Mouse (Mus musculus) neural tube, embryonic 13.5 days (tissue): ENCODE data around the gene Papss1. TPM values are rescaled to one million over a fixed set of nuclear protein-coding genes. Genes with fewer than 3 reads are reported as not detected.

Experiments
- ATAC-seq: fragments of 200-750 bp; cut with Nextera tagmentation; 2 replicates; pipeline ENCODE4 v1.8.0; 2017; ENCODE audit warnings: low read depth, mild to moderate bottlenecking, moderate TSS enrichment, moderate library complexity
- H3K27ac ChIP-seq: fragments of 300-500 bp; sonication (generic); replicated peaks from 2 replicates; pipeline ENCODE4 v1.5.1; 2015; ENCODE audit warnings: moderate library complexity, mild to moderate bottlenecking, inconsistent platforms
- H3K27me3 ChIP-seq: fragments of 300-500 bp; sonication (generic); 2 replicates; pipeline ENCODE4 v1.6.1; 2015; ENCODE audit warnings: mild to moderate bottlenecking, inconsistent platforms
- H3K36me3 ChIP-seq: fragments of 300-500 bp; sonication (generic); 2 replicates; pipeline ENCODE4 v1.6.1; 2015; ENCODE audit warnings: mild to moderate bottlenecking, inconsistent platforms
- H3K4me1 ChIP-seq: fragments of 300-500 bp; sonication (generic); replicated peaks from 2 replicates; pipeline ENCODE4 v1.6.1; 2015; ENCODE audit warnings: inconsistent platforms
- H3K4me2 ChIP-seq: fragments of 300-500 bp; sonication (generic); 2 replicates; pipeline ENCODE4 v1.6.1; 2015; ENCODE audit warnings: inconsistent platforms, mild to moderate bottlenecking, moderate library complexity
- H3K4me3 ChIP-seq: fragments of 300-500 bp; sonication (generic); 2 replicates; pipeline ENCODE4 v1.5.1; 2015; ENCODE audit warnings: mild to moderate bottlenecking, inconsistent platforms
- H3K9ac ChIP-seq: fragments of 300-500 bp; sonication (generic); 2 replicates; pipeline ENCODE4 v1.6.1; 2015; ENCODE audit warnings: moderate library complexity, mild to moderate bottlenecking, inconsistent platforms
- H3K9me3 ChIP-seq: fragments of 300-500 bp; sonication (generic); 2 replicates; pipeline ENCODE4 v1.6.1; 2016; ENCODE audit warnings: inconsistent platforms
- WGBS: fragments of 180-500 bp; shearing (Covaris S2); methylation state at CpG from one replicate; pipeline ENCODE4 v1.1.7; 2015; 5-methylcytosine and 5-hydroxymethylcytosine counted together
- polyA plus RNA-seq: library from polyadenylated mRNA; unstranded; fragments of >200 nt; fragmentation: Nextera tagmentation; extraction: Ambion mirVana; gene quantifications from 2 replicates; pipeline ENCODE4 v1.2.1, GENCODE M21; 2015

Gene Papss1
- polyA plus RNA-seq, 1 experiment from 2014 or later: 115 TPM

DNA sequence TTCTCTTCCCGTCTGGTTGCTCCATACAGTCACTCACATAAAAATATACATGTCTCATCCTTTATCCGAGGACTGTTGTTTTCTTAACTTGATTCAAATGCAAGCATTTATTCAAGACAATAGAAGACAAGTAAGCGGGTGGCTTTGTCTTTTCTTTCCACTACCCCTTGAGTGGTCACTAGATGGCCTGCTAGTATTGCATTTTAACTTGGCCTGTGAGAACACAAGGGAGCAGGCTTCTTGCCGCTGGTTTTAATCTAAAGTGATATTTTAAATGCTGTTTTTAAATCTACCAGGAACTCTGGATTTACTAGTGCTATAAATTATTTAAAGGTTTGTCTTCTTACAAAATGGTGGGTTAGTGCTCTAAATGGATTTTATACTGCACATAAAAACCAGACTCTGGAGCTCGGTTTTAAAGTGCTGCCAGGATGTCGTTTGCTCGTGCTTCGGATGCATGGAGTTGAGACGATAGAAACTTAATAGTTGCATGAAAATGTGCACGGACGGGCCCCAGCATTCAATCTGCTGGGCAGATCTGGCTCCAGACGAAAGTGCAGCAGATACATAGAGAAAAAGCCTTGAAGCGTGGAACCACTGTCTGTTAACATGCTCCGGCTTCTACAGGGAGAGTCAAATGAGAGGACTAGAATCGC lies 28.7 kb downstream of the Papss1 start:
- Histone ChIP-seq H3K4me3 (no peak overlapping the region), H3K9ac (no peak overlapping the region), H3K9me3 (no peaks in the 10 kb centered on the region), H3K4me2 (no peak overlapping the region), H3K36me3 (peaks cover 32% of the 10 kb centered on the region), H3K4me1 (no peaks in the 10 kb centered on the region; the same call in 1 of the 2 replicates), H3K27me3 (no peaks in the 10 kb centered on the region), H3K27ac (peak overlapping the region; percentile 68)
- peak; percentile 37 for ATAC-seq
- WGBS: 66% methylated on average over 15 of the region's 15 CpGs

DNA sequence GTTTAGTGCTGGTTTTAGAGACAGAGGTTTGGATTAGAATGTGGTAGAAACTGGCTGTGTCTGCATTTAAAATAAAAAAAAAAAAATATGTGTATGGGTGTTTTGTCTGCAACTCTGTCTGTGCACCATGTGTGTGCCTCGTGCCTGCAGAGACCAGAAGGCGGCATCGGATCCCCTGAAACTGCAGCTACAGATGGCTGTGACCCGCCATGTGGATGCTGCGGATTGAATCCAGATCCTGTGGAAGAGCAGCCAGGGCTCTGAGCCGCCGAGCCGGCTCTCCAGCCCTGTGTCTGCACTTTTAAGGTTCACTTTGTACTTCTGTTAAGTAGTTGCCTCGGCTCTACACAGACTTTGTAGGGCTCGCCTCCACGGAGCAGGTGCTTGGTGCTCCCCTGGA lies 29.8 kb downstream of the Papss1 start:
- no peak for ATAC-seq
- 94% methylated on average over 11 of the region's 11 CpGs for WGBS
- no peak overlapping the region for H3K4me2 ChIP-seq
- no peaks in the 10 kb centered on the region for H3K27me3 ChIP-seq
- H3K9ac ChIP-seq: no peak overlapping the region
- no peak overlapping the region for H3K27ac ChIP-seq
- H3K36me3 ChIP-seq: peaks cover 21% of the 10 kb centered on the region
- no peak overlapping the region for H3K4me3 ChIP-seq
- no peaks in the 10 kb centered on the region; the same call in 1 of the 2 replicates for H3K4me1 ChIP-seq
- no peaks in the 10 kb centered on the region for H3K9me3 ChIP-seq

DNA sequence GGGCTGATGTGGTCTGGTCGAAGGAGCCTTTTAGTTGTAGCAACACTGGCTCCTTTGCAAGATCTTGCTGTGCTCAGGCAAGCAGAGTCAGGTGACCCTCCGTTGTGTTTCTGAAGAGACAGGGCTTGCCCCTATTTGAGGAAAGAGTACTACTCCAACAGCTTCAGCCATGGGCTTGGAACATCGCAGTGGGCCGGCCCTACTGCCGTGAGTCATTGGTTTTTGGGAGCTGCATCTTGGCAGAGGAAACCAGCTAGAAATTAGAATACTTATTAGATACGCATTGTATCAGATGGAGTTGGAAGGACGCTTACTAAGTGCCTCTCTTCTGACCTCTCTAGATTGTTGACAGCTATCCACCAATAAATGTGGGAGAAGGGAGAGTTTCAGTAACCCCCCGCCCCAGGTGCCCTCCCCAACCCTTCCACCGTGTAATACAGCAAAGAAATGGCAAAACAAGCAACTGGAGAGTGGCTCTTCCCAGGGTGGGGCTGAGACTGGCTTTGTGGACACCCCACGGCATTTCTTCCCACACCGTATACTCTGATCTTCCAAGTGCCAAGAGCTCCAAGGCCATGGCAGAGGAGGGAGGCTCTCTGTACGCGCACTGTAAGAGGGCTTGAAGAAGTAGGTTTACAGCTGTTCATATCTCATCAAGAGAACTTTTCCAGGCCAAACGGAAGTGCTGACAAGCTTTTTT lies 31.1 kb downstream of the Papss1 start:
- peaks cover 16% of the 10 kb centered on the region for H3K36me3 ChIP-seq
- no peak overlapping the region for H3K4me3 ChIP-seq
- H3K4me1 ChIP-seq: no peaks in the 10 kb centered on the region; the same call in 1 of the 2 replicates
- H3K9ac ChIP-seq: no peak overlapping the region
- WGBS: 95% methylated on average over 14 of the region's 14 CpGs
- no peak for ATAC-seq
- H3K9me3 ChIP-seq: no peaks in the 10 kb centered on the region
- no peak overlapping the region for H3K27ac ChIP-seq
- H3K4me2 ChIP-seq: no peak overlapping the region
- H3K27me3 ChIP-seq: no peaks in the 10 kb centered on the region

DNA sequence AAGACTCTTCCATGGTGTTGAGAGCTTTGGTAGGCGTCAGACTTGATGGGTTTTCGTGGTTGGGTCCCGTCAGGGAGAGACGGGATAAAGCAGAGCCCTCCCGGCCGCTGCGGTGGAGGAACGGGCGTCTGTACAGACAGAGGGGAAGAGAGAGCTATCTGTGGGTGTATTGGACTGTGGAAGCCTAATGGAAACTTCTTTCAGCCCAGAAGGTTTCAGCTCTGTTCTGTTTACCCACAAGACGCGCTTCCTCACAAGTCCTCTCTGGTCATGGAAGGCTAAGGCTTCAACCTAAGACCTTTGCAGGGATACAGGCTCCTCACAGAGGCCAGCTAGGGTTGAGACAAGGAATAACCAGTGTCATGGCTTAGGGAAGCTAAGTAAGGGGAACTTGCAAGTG lies 36.2 kb downstream of the Papss1 start:
- Histone ChIP-seq H3K4me2 (no peak overlapping the region), H3K9ac (no peak overlapping the region), H3K4me3 (no peak overlapping the region), H3K9me3 (no peaks in the 10 kb centered on the region), H3K27me3 (no peaks in the 10 kb centered on the region), H3K4me1 (peaks cover 5% of the 10 kb centered on the region), H3K36me3 (peaks cover 24% of the 10 kb centered on the region), H3K27ac (no peak overlapping the region)
- ATAC-seq: no peak
- WGBS: 96% methylated on average over 11 of the region's 11 CpGs

DNA sequence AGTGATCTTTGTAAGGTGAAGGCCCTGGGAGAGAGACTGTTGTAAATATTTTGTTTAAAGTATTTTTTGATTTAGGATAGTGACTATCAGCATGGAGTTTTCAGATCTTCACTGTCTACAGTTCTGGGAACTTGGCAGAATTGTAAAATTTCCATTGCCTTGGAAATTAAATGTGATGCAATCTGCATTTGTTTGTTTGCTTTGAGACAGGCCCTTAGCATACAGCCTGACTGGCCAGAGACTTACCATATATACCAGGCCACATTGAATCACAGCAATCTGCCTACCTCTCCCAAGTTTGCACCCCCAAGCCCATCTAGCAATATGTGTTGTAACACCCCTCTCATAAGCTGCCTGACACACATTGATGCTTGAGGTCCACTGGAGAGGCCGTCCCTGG lies 36.8 kb downstream of the Papss1 start:
- Histone ChIP-seq H3K36me3 (peaks cover 31% of the 10 kb centered on the region), H3K4me3 (no peak overlapping the region), H3K9ac (no peak overlapping the region), H3K9me3 (no peaks in the 10 kb centered on the region), H3K27me3 (no peaks in the 10 kb centered on the region), H3K4me1 (peaks cover 5% of the 10 kb centered on the region), H3K27ac (no peak overlapping the region), H3K4me2 (no peak overlapping the region)
- 100% methylated on average over 1 of the region's 1 CpGs for WGBS
- ATAC-seq: no peak

DNA sequence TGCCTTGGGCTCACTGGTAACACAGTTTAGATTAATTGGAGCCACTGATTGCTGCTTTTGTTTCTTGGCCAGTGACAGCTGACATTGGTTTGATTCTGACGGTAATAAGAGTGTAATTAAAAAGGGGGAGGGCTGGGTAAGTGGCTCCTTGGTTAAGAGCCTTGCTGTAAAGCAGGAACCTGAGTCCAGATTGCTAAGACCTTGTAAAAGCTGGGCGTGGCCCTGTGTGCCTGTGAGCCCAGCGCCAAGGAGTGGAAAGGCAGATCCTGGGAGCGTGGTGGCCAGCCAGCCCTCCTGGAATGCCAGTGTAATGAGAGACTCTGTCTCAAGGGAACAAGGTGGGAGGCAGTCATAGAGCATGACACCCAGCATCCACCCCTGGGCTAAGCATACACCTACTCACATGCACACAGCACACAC lies 38.4 kb downstream of the Papss1 start:
- H3K9ac ChIP-seq: no peak overlapping the region
- no peak overlapping the region for H3K4me3 ChIP-seq
- 41% methylated on average over 4 of the region's 4 CpGs for WGBS
- no peaks in the 10 kb centered on the region for H3K9me3 ChIP-seq
- H3K27ac ChIP-seq: no peak overlapping the region
- H3K27me3 ChIP-seq: no peaks in the 10 kb centered on the region
- peaks cover 47% of the 10 kb centered on the region for H3K36me3 ChIP-seq
- peaks cover 5% of the 10 kb centered on the region for H3K4me1 ChIP-seq
- no peak overlapping the region for H3K4me2 ChIP-seq
- 0 out of 2 replicates have a peak, but pooled peaks have one; percentile 61 for ATAC-seq

DNA sequence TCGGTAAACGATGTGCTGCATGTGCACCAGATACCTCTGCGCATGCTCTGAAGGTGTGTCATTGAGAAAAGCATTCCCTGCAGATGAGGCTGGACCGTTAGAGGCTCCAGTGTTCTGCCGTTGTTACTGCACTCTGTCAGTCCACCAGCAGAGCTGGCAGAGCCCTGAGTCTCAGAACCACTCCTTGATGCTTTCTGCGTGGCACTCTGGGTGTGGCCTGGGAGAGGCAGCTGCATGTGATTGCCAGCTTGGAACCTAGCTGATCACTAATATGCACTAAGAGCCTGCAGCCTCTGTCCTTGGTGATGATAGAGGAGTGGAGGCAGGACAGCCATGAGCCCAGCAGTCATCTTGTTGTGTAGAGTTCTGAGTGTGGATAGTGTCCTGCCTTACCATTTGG lies 43.5 kb downstream of the Papss1 start:
- Histone ChIP-seq H3K27ac (no peak overlapping the region), H3K9ac (no peak overlapping the region), H3K4me3 (no peak overlapping the region), H3K27me3 (no peaks in the 10 kb centered on the region), H3K9me3 (no peaks in the 10 kb centered on the region), H3K4me1 (no peaks in the 10 kb centered on the region; the same call in 1 of the 2 replicates), H3K36me3 (peaks cover 67% of the 10 kb centered on the region), H3K4me2 (no peak overlapping the region)
- 97% methylated on average over 6 of the region's 6 CpGs for whole genome bisulfite sequencing
- no peak for ATAC-seq

DNA sequence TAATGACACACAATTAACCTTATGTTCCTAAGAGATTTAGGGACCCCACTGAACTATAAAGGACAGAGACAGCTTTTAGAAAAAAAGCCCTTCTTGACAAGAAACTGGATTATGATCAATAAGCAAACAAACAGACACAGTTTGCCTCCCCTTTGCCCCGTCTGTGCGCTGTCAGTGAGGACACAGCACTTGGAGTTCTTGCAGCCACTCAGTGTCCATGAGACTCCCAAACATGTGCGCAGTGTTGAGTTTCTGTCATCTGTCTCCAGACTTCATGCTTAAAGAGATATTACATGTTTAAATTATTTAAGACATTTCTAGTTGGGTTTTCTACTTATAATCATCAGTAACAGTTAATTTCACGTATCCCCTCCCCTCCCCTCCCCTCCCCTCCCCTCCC lies 45.1 kb downstream of the Papss1 start:
- H3K4me1 ChIP-seq: no peaks in the 10 kb centered on the region
- peaks cover 75% of the 10 kb centered on the region for H3K36me3 ChIP-seq
- WGBS: 87% methylated on average over 4 of the region's 4 CpGs
- H3K27ac ChIP-seq: no peak overlapping the region
- no peak overlapping the region for H3K9ac ChIP-seq
- H3K4me2 ChIP-seq: no peak overlapping the region
- H3K9me3 ChIP-seq: no peaks in the 10 kb centered on the region
- no peak overlapping the region for H3K4me3 ChIP-seq
- ATAC-seq: no peak
- H3K27me3 ChIP-seq: no peaks in the 10 kb centered on the region

DNA sequence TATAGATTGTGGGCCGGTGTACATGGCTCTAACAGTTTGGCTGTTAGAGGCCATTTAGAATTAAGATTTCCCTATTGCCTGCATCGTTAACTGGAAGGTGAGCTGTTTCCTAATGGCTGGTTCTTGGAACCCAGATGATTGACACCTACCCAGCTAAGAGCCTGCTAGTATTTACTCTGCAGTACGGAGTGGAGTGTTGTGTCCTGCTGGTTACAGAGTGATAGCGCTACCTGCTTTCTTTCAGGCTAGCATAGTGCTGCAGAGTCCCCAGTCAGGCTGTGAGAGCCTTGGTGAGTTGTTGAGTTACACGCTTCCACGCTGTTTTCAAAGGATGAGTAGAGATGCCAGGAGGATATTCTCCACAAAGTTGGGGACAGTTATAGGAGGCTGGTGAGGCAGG lies 46.0 kb downstream of the Papss1 start:
- 90% methylated on average over 6 of the region's 6 CpGs for WGBS
- Histone ChIP-seq H3K36me3 (peaks cover 73% of the 10 kb centered on the region), H3K27ac (no peak overlapping the region), H3K9ac (no peak overlapping the region), H3K27me3 (no peaks in the 10 kb centered on the region), H3K9me3 (no peaks in the 10 kb centered on the region), H3K4me3 (no peak overlapping the region), H3K4me1 (no peaks in the 10 kb centered on the region), H3K4me2 (no peak overlapping the region)
- ATAC-seq: no peak

DNA sequence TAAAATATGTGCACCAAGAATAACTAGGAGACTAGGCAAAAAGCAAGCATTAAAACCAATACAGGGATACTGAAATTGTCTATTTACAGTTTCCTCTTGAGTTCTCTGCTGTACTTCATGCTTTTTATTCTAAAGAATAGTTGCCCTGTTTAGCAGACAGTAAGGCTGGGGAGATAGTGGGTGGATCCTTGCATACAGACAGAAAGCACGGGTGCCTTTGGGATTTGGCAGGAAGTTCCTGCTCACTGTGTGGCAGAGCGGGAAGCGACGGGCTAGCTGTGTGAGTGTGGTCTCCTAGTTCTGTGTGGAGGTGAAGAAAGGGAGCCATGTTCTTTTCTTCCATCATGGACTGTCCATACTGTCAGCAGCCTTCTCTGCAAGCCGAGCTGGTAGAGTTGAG lies 48.3 kb downstream of the Papss1 start:
- H3K4me2 ChIP-seq: no peak overlapping the region
- no peak overlapping the region for H3K9ac ChIP-seq
- H3K4me3 ChIP-seq: no peak overlapping the region
- no peaks in the 10 kb centered on the region for H3K27me3 ChIP-seq
- H3K27ac ChIP-seq: no peak overlapping the region
- WGBS: 80% methylated on average over 5 of the region's 5 CpGs
- no peaks in the 10 kb centered on the region for H3K9me3 ChIP-seq
- no peak for ATAC-seq
- no peaks in the 10 kb centered on the region for H3K4me1 ChIP-seq
- H3K36me3 ChIP-seq: peaks cover 63% of the 10 kb centered on the region

DNA sequence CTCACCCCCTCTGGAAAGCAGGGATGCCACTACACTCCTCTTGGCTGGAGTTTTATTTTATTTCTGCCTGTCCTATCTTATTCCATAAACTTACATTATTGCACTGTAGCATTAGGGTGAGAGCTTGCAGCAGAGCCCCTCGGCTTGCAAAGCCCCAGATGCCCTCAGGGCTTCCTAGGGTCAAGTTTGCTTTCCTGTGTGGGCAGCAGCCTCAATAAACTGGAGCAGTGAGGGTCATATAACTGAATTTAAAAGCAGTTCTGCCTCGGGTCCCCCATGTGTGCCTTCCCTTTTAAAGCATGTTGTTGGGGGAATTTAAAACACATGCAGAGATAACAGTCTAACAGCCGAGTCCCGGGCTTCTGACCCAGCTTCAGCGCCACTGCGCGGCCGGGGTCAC lies 49.5 kb downstream of the Papss1 start:
- no peaks in the 10 kb centered on the region for H3K9me3 ChIP-seq
- H3K4me1 ChIP-seq: no peaks in the 10 kb centered on the region
- no peak overlapping the region for H3K9ac ChIP-seq
- no peak overlapping the region for H3K27ac ChIP-seq
- H3K36me3 ChIP-seq: peaks cover 65% of the 10 kb centered on the region
- no peaks in the 10 kb centered on the region for H3K27me3 ChIP-seq
- H3K4me3 ChIP-seq: no peak overlapping the region
- ATAC-seq: no peak
- no peak overlapping the region for H3K4me2 ChIP-seq
- WGBS: 47% methylated on average over 8 of the region's 8 CpGs

DNA sequence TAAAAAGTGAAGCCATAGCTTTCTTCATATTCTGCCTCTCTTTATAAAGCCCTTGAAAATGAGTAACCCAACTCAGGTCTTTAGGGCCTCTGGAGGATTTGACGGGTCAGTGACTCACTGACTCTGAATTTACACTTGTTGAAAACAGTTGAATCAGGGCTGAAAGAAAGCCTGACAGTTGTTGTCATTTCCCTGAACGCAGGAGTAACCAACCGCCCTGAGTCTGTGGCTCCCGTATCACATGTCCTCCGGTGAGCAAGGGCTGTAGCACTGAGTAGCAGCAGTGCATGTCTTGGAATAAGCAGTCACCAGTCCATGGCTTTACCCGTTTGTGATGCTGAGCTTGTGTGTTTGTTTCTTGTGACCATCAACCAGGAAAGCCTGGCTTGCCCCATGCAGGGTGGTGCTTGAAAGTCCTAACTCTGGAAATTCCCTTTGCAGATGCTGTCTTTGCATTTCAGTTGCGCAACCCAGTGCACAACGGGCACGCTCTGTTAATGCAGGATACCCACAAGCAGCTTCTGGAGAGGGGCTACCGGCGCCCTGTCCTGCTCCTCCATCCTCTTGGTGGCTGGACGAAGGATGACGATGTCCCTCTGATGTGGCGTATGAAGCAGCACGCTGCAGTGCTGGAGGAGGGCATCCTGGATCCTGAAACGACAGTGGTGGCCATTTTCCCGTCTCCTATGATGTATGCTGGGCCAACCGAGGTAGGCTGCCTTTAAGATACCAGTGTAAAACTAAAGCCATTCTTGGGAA lies 54.2 kb downstream of the Papss1 start:
- Histone ChIP-seq H3K9me3 (no peaks in the 10 kb centered on the region), H3K36me3 (peaks cover 38% of the 10 kb centered on the region), H3K4me2 (no peak overlapping the region), H3K4me3 (no peak overlapping the region), H3K9ac (no peak overlapping the region), H3K27ac (no peak overlapping the region), H3K27me3 (no peaks in the 10 kb centered on the region), H3K4me1 (no peaks in the 10 kb centered on the region)
- WGBS: 92% methylated on average over 18 of the region's 18 CpGs
- ATAC-seq: no peak
